Mouse (Mus musculus) gastrocnemius, adult 2 months (tissue): Measurements from ENCODE around the gene Rabggtb. TPM values are rescaled to one million over a fixed set of nuclear protein-coding genes. Genes with fewer than 3 reads are reported as not detected.

Experiments used
- DNase-seq: peaks from one replicate; pipeline ENCODE4 v3.0.0; 2022
- H3K27ac ChIP-seq: fragments of 200-600 bp; 2 replicates; pipeline ENCODE4 v1.8.1; 2022; ENCODE audit warnings: mild to moderate bottlenecking
- H3K4me3 ChIP-seq: fragments of 200-600 bp; 2 replicates; pipeline ENCODE4 v1.8.1; 2022; ENCODE audit warnings: mild to moderate bottlenecking, moderate library complexity
- CTCF ChIP-seq: fragments of 200-600 bp; IDR thresholded peaks from 2 replicates; pipeline ENCODE4 v1.8.1; 2022; ENCODE audit warnings: antibody characterized with exemption, mild to moderate bottlenecking, moderate library complexity
- intact Hi-C: fragments of 180-260 bp; cut with DNase I; formaldehyde crosslinking; loops from one replicate; pipeline ENCODE4 v1.15.1; 2025
- total RNA-seq, 2 experiments: library from RNA; stranded (reverse); gene quantifications; 2 replicates each; pipeline ENCODE4 v1.2.3; 2021

Gene Rabggtb
- total RNA-seq, 2 experiments from 2014 or later = 63.7 to 65.2 TPM

DNA sequence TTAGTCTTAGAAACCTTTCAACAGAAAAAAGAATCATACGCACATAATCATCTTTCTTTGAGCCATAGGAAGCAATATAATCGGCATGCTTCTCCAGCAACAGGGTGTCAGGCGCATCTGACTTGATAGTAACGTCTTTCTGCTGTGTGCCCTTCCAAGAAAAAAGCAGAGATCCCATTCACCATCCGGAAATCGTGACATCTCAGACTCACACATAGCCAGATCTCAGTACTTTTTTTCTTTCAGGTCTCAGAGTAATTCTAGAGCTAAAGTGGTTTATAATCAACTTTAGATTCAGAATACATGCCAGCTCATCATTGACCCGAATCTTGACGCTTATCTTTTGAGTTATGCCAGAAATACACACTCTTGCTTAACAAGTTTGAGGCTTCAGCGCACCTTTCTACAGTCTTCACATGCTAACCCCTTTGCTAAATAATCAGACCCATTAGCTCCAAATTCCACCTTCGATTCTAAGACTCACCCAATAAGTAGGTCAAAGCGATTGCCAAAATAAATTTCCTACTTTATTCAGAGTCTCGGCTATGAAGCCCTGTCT is 848 bp downstream of the Rabggtb start:
- intact Hi-C loops = loop anchor here (1.0 kb wide), 1 partner anchor 32 kb away; the partner anchor contains the start of gene Acadm
- Histone ChIP-seq H3K27ac (peak overlapping the region; percentile 98), H3K4me3 (peak overlapping the region; percentile 97)
- TF ChIP-seq CTCF = no peak
- DNase-seq = no peak

DNA sequence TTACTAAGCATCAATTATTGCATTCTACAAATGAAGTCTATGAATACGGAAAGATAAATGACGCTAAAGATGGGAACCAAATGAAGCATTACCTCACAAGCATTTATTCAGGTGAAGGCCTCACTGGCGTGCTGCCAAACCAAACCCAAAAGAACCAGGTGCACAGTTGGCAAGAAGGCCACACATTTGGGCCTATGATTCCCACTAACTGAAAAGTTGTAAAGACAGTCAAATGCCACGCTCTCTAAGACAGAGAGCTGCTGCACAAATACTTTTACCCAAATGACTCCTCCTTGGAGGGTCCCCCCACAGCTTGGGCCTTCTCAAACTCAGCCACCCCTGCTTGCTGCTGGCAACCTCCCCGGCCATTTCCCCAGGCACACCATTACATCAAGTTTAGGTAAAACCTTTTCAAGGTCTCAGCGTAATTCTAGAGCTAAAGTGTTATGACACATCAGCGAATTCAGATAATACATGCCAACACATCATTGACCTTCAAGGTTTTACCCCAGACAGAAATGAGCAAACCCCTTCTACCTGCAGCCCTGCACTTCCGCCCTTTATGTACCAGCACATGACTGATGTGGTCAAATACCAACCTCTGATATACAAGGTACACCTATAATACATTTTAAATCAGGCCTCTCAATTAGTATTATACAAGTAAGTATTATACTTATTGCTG is 1.5 kb downstream of the Rabggtb start:
- TF ChIP-seq CTCF = no peak
- Histone ChIP-seq H3K27ac (peak overlapping the region; percentile 98), H3K4me3 (peak overlapping the region; percentile 97)
- peak; percentile 29 for DNase-seq
- intact Hi-C loops = no loop called here

DNA sequence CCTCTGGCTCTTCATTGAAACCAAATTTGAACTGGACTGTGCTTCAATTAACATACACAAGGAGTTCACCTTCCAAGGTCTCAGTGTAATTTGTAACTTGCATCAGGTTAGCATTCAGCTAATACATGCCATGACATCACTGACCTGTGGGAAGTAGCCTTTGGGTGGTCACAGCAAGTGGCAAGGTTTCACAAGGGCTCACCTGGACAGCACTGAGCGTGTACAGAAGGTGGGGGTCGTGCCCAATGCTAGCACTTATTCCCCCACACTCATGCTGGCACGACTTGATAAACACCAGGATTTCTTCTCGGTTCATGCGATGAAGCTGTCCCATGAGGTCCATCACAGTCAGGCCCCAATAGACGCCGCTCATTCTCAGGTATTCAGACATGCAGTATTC is 2.3 kb downstream of the Rabggtb start:
- DNase-seq = no peak
- TF ChIP-seq CTCF = no peak
- peak overlapping the region; percentile 97 for H3K4me3 ChIP-seq
- intact Hi-C loops = no loop called here
- peak overlapping the region; percentile 98; the same call in 1 of the 2 replicates for H3K27ac ChIP-seq

- intact Hi-C loops = loop anchor here (5.0 kb wide), 1 partner anchor 53 kb away; no protein-coding TSS in a partner anchor
- Histone ChIP-seq H3K27ac (no peak overlapping the region; the same call in 1 of the 2 replicates), H3K4me3 (peak overlapping the region; percentile 97)
- TF ChIP-seq CTCF = no peak
- no peak for DNase-seq
Measured at GRCm38 (mm10) chr3:153908919-153909318, 3.9 kb downstream of the Rabggtb start.

- no peak within 1 kb of the TSS for H3K27ac ChIP-seq
- intact Hi-C loops = loop anchor here (5.0 kb wide), 1 partner anchor 56 kb away; no protein-coding TSS in a partner anchor
- no peak for DNase-seq
- no peak within 1 kb of the TSS for H3K4me3 ChIP-seq
- TF ChIP-seq CTCF = no peak
Measured at GRCm38 (mm10) chr3:153906136-153906871, 6.5 kb downstream of the Rabggtb start, which contains the start of gene Msh4. Msh4 (minus strand) TSS chr3:153906138.

DNA sequence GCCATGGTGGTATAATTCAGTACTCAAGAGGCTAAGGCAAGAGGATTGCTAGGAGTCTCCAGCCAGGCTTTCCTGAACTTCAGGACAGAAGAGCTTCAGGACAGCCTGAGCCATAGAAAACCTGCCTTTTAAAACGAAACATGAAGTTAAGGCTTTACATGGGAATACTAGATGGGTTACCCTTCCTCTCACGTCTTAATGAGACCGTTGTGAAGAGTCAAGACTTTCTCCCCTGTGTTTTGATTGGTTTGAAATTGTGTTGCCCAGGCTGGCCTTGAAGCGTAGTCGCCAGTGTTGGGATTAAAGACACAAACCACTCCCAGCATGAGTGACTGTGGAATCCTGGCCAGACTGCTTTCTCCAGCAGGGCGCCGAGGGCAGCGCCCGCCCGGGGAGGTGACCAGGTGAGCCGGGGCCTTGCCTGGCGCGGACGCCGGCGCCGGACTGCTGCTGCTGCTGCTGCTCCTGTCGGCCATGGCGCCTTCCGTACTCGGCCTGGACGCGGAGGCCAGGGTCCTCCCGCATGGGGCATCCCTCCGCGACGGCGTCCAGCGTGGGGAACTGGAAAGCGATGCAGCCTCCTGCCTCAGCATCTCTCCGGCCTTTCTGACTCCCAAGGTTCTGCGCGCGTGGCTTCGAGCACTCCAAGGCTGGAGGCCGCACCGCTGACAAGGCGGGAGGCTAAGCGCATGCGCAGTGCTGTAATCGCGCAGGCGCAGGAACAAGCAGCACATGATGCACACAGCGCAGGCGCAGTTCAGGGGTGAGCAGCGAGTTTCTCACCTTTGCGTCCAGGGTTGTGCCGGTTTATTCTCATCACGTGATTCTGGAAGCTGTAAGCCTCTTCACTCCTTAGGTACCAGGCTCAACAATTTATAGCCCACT is 7.3 kb downstream of the Rabggtb start:
- intact Hi-C loops = loop anchor here (5.0 kb wide), 1 partner anchor 57 kb away; no protein-coding TSS in a partner anchor
- no peak for TF ChIP-seq CTCF
- no peak overlapping the region for H3K27ac ChIP-seq
- H3K4me3 ChIP-seq = no peak overlapping the region
- DNase-seq = peak; percentile 30

GRCm38 (mm10) chr3:153904586-153904985 is 8.2 kb downstream of the Rabggtb start:
- intact Hi-C loops = no loop called here
- Histone ChIP-seq H3K27ac (no peak overlapping the region), H3K4me3 (no peak overlapping the region)
- peak; percentile 77 for TF ChIP-seq CTCF
- DNase-seq = peak; percentile 66

DNA sequence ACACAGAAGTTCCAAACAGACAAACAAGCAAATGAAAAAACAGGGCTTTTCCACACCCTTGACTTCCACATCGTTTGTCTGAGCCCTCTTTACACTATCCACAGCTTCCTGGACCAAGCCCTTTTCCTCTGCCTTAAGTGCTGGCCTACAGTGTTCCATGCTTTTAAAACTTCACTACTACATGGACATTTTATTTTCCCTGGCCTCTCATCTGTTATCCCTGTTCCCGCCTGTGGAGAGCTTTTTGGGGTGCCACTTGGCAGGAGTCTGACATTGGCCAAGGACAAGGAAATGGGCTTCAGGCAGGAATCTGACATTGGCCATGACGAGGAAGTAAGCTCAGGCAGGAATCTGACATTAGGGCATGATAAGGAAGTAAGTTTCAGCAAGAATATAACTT is 10.2 kb downstream of the Rabggtb start:
- no peak for DNase-seq
- intact Hi-C loops = no loop called here
- no peak overlapping the region for H3K4me3 ChIP-seq
- H3K27ac ChIP-seq = no peak overlapping the region
- TF ChIP-seq CTCF = no peak

DNA sequence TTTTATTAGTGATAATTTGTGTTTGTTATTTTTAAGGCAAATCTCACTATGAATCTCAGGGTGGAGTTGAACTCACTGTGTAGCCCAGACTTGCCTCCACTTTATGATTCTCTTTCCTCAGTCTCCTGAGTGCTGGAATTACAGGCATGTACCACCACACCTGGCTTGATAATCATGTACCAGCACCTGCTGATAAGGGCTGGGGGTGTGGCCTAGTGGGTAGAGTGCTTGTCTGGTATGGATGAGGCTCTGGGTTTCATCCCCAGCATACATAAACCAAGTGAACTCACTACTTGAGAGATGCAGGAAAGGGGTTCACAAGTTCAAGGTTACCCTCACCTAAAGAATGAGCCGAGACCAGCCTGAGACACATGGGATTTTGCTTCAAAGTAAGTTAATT is 10.9 kb downstream of the Rabggtb start:
- no peak for DNase-seq
- intact Hi-C loops = no loop called here
- Histone ChIP-seq H3K27ac (no peak overlapping the region), H3K4me3 (no peak overlapping the region)
- no peak for TF ChIP-seq CTCF

DNA sequence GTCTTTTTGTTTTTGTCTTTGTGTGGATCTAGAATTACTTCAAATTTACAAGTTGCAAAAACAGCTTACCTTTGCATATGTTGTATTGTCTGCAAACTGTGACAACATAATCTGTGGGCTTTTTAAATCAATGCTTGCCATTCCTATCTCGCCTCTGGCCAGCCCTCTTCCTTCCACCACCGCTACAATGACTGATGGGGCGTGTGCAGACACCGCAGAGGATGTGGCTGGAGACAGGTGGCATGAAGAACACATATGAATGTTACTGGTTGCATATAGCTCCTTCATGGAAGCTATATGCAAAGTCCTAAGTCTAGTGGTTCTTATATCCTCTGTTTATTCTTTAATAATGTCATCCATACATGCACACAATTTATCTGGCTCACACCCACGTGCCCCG is 15.6 kb downstream of the Rabggtb start:
- intact Hi-C loops = no loop called here
- no peak for TF ChIP-seq CTCF
- H3K4me3 ChIP-seq = no peak overlapping the region
- no peak for DNase-seq
- no peak overlapping the region for H3K27ac ChIP-seq

- TF ChIP-seq CTCF = no peak
- intact Hi-C loops = no loop called here
- no peak overlapping the region for H3K27ac ChIP-seq
Measured at GRCm38 (mm10) chr3:153895454-153895853, 17.4 kb downstream of the Rabggtb start.

DNA sequence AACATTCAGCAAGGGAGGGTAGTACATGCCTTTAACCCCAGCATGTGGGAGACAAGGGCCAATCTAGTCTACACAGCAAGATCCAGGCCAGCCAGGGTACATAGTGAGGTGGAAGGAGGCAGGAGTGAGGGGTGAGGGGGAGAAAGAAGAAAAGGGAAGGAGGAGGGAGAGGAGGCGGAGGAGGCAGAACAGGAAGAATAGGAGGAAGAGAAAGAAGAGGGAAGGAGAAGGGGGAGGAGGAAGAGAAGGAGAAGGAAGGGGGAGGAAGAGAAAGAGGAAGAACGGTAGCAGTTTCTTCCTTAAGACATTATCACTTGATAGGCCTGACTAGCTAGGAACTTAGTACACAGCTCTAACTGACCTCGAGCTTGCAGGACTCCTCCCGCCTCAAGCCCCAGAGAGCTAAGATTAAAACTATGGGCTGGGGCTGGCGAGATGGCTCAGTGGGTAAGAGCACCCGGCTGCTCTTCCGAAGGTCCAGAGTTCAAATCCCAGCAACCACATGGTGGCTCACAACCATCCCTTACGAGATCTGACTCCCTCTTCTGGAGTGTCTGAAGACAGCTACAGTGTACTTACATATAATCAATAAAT is 23.5 kb downstream of the Rabggtb start:
- TF ChIP-seq CTCF = no peak
- Histone ChIP-seq H3K27ac (no peak overlapping the region), H3K4me3 (no peak overlapping the region)
- DNase-seq = no peak
- intact Hi-C loops = no loop called here

More at GRCm38 (mm10) chr3:153895454-153895853, 17.4 kb downstream of the Rabggtb start:
- DNase-seq = no peak
- H3K4me3 ChIP-seq = no peak overlapping the region
